Mouse (Mus musculus) spleen, adult 2 months (tissue): ENCODE results near the gene Zfp866. TPM values are rescaled to one million over a fixed set of nuclear protein-coding genes. Genes with fewer than 3 reads are reported as not detected.

Experiments
- DNase-seq, 2 experiments: peaks; one replicate each; pipeline versions ENCODE4 v3.0.0 to v3.0.0-alpha.2; 2012 to 2021; ENCODE audit warnings: low spot score in 2 of 2, low read depth in 1 of 2
- H3K27ac ChIP-seq: fragments of 200-500 bp; 2 replicates; pipeline ENCODE4 v1.5.1; 2012; ENCODE audit warnings: low read length, inconsistent platforms; ENCODE audit not compliant: insufficient read depth
- H3K27me3 ChIP-seq: fragments of 200-500 bp; 2 replicates; pipeline ENCODE4 v1.6.1; 2012; ENCODE audit warnings: mild to moderate bottlenecking, moderate library complexity, low read length, inconsistent platforms; ENCODE audit not compliant: control insufficient read depth, insufficient read depth
- H3K36me3 ChIP-seq: fragments of 200-500 bp; 2 replicates; pipeline ENCODE4 v1.6.1; 2012; ENCODE audit warnings: mild to moderate bottlenecking, low read length, inconsistent platforms; ENCODE audit not compliant: control insufficient read depth, insufficient read depth
- H3K4me1 ChIP-seq: fragments of 200-500 bp; 2 replicates; pipeline ENCODE4 v1.6.1; 2011; ENCODE audit warnings: inconsistent platforms; ENCODE audit not compliant: control insufficient read depth, insufficient read depth, insufficient read length
- H3K4me3 ChIP-seq: fragments of 200-500 bp; 2 replicates; pipeline ENCODE4 v1.5.1; 2011; ENCODE audit warnings: mild to moderate bottlenecking, inconsistent platforms; ENCODE audit not compliant: insufficient read depth, insufficient read length; ENCODE audit errors: extremely low read depth
- CTCF ChIP-seq: fragments of 200-500 bp; IDR thresholded peaks from 2 replicates; pipeline ENCODE4 v1.5.1; 2011; ENCODE audit warnings: mild to moderate bottlenecking, inconsistent platforms; ENCODE audit not compliant: insufficient read depth, insufficient read length, insufficient replicate concordance; ENCODE audit errors: extremely low read depth
- POLR2A ChIP-seq: fragments of 200-500 bp; IDR thresholded peaks from 2 replicates; pipeline ENCODE4 v1.6.1; 2011; ENCODE audit warnings: low read depth, low read length, inconsistent platforms
- WGBS: fragments of 180-500 bp; shearing (Covaris S2); methylation state at CpG from one replicate; pipeline ENCODE4 v1.1.7; 2018; 5-methylcytosine and 5-hydroxymethylcytosine counted together
- polyA plus RNA-seq: library from polyadenylated mRNA; depleted of rRNA; stranded (reverse); fragments of >200 nt; gene quantifications from 2 replicates; pipeline ENCODE4 v1.2.3, GENCODE M21; 2012

The Zfp866 gene
- polyA plus RNA-seq, 1 experiment = 9.0 TPM

DNA sequence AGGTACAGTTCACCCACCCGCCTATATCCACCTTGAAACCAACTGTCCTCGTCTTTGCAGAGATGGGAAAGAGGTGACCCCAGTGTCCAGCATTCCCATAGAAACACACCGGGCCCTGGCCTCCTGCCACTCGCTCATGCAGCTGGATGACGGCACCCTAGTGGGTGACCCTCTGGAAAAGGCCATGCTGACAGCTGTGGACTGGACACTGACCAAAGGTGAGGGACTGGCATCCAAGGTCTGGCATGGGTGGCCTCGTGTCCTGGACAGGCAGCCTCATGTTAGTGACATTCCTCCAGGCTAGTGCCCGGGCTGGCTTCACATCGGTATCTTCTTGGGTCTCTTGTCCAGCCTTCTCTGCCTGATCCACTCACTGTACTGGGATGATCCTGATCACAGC, 8.3 kb upstream of the Zfp866 start:
- Histone ChIP-seq H3K4me1 (no peaks in the 10 kb centered on the region), H3K27me3 (no peaks in the 10 kb centered on the region), H3K27ac (no peak overlapping the region), H3K36me3 (peaks cover 79% of the 10 kb centered on the region), H3K4me3 (no peak overlapping the region)
- TF ChIP-seq CTCF = no peak
- no peak for TF ChIP-seq POLR2A
- DNase-seq = no peak
- 93% methylated on average over 8 of the region's 8 CpGs for WGBS

DNA sequence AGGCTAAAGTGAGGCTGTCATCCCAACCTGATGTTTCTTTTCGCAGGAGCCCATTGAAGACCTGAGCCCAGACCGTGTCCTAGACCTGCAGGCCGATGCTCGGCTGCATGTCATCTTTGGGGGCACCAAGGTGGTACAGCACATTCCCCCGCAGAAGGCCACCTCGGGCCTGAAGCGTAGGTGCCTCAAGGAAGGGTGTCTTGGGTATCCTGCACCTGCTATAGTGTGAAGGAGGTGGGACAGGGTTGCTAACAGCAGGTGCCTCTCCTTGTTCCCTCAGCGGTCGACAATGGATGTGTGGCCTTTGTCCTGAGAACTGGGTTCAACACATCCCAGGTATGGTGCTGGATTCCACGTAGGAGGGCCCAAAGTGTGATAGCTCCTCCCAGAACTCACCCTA, 6.7 kb upstream of the Zfp866 start:
- no peak for DNase-seq
- Histone ChIP-seq H3K4me3 (no peak overlapping the region), H3K27me3 (no peaks in the 10 kb centered on the region), H3K27ac (no peak overlapping the region), H3K4me1 (peaks cover 3% of the 10 kb centered on the region; the same call in 1 of the 2 replicates), H3K36me3 (peaks cover 69% of the 10 kb centered on the region)
- TF ChIP-seq CTCF (no peak), POLR2A (no peak)
- WGBS = 96% methylated on average over 10 of the region's 10 CpGs

DNA sequence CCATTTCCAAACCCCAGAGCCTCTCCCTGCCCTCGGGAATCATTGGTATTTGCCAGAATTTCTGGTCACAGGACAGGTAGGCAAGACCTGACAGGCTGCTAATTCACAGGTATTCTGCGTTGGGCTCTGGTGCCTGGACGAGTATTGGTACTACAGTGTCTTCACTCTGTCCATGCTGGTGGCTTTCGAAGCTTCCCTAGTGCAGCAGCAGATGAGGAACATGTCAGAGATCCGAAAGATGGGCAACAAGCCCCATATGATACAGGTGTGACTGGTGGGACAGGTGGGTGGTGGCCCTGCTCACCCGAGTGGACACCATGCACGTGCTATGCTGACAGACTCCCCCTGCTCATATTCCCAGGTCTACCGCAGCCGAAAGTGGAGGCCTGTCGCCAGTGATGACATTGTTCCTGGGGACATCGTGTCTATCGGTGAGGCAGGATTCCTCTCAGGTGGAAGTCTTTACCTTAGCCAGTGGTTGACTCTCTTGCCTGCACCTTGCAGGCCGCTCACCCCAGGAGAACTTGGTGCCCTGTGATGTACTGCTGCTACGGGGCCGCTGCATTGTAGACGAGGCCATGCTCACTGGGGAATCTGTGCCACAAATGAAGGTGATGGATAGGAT, 5.9 kb upstream of the Zfp866 start:
- TF ChIP-seq POLR2A (no peak), CTCF (no peak)
- 95% methylated on average over 16 of the region's 16 CpGs for WGBS
- H3K4me1 ChIP-seq = peaks cover 4% of the 10 kb centered on the region; the same call in 1 of the 2 replicates
- DNase-seq = no peak
- H3K4me3 ChIP-seq = no peak overlapping the region
- peaks cover 62% of the 10 kb centered on the region for H3K36me3 ChIP-seq
- H3K27ac ChIP-seq = no peak overlapping the region
- H3K27me3 ChIP-seq = no peaks in the 10 kb centered on the region

DNA sequence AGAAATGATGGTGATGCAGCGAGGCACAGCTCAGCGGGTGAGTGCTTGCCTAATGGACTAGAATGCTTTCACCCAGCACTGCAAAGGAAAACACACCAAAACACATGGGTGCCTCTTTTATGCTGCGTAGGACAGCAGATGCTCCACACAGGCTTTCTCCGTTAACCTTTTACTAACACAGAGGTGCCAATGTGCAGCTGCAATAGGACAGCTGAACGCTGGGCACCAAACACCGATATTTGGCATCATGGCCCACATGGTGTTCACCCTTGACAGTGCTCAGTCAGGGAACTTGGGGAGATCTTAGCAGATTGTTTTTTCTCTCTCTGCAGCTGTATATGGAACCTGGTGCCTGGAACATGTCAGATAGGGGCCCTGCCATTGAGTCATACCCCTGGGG, 3.9 kb upstream of the Zfp866 start:
- peaks cover 46% of the 10 kb centered on the region for H3K36me3 ChIP-seq

DNA sequence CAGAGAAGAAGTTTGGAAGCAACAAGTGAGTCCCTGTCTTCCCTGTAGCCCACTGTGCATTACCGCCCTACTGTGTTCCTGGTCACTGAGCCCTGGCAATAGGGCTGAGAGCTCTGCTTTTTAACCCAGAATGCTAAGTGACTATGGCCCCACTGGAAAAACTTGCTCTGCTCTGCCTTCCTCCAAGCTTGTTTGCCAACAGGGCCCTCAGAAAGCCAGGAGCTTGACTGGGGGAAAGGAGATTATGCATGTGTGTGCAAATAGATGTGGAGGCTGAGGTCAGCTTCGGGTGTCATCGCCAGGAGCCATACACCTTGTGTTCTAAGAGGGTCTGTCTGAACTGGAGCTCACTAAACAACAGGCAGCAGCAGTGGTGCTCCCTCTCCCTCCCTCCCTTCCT, 3.1 kb upstream of the Zfp866 start:
- H3K4me3 ChIP-seq = no peak overlapping the region
- WGBS = 98% methylated on average over 3 of the region's 3 CpGs
- no peak for DNase-seq
- peaks cover 6% of the 10 kb centered on the region for H3K4me1 ChIP-seq
- H3K27me3 ChIP-seq = no peaks in the 10 kb centered on the region
- TF ChIP-seq CTCF (no peak), POLR2A (no peak)
- H3K36me3 ChIP-seq = peaks cover 38% of the 10 kb centered on the region
- no peak overlapping the region for H3K27ac ChIP-seq

More for the DNA sequence above, 3.9 kb upstream of the Zfp866 start:
- Histone ChIP-seq H3K4me3 (no peak overlapping the region), H3K4me1 (peaks cover 4% of the 10 kb centered on the region), H3K27me3 (no peaks in the 10 kb centered on the region), H3K27ac (no peak overlapping the region)
- DNase-seq = no peak
- 97% methylated on average over 6 of the region's 6 CpGs for WGBS
- no peak for TF ChIP-seq CTCF
- TF ChIP-seq POLR2A = no peak

DNA sequence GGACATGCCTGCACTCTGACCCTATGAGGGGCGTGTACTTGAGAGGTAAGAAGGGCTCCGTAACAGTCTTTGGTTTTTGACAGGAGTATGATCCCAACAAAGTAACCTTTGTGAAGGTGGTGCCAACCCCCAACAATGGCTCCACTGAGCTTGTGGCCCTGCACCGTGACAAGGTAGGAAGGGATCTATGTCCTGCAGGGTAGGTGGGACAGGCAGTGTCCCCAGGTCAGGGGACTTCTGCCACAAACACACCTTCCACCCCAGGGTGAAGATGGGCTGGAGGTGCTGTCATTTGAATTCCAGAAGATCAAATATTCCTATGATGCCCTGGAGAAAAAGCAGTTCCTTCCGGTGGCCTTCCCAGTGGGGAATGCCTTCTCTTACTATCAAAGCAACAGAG, 2.7 kb upstream of the Zfp866 start:
- peaks cover 6% of the 10 kb centered on the region for H3K4me1 ChIP-seq
- no peak overlapping the region for H3K27ac ChIP-seq
- H3K27me3 ChIP-seq = no peaks in the 10 kb centered on the region
- TF ChIP-seq POLR2A (no peak), CTCF (no peak)
- DNase-seq = no peak
- peaks cover 34% of the 10 kb centered on the region for H3K36me3 ChIP-seq
- no peak overlapping the region for H3K4me3 ChIP-seq
- 96% methylated on average over 4 of the region's 4 CpGs for WGBS

DNA sequence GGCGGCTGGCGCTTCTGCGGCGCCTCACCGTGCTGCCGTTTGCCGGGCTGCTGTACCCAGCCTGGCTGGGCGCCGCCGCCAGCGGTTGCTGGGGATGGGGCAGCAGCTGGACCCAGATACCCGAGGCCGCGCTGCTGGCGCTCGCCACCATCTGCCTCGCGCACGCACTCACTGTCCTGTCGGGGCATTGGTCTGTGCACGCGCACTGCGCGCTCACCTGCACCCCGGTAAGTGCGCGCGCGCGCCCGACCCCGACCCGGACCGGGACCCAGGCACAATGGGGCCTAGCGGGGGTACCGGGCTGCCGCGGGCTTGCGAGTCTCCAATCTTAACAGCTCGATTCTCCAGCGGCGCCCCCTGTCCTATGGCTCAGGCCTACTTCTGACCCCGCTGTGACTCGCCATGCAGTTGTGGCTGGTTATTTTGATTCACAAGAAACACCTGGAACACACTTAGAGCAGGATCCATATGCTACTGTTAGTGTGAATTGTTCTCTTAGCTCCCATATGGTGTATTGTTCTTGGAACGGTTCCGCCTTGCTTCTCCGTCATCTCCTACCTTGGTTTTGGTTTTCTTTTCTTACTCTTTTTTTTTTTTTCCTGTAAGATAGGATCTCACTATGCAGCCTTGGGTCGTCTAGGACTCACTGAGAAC, 564 bp upstream of the Zfp866 start:
- TF ChIP-seq POLR2A = no peak
- TF ChIP-seq CTCF = no peak
- Histone ChIP-seq H3K27ac (peak overlapping the region; percentile 58), H3K27me3 (no peaks in the 10 kb centered on the region), H3K4me1 (peaks cover 6% of the 10 kb centered on the region), H3K36me3 (peaks cover 13% of the 10 kb centered on the region), H3K4me3 (peak overlapping the region; percentile 91)
- peak in 1 of 2 experiments; percentile 27 for DNase-seq
- WGBS = under 1% methylated on average over 43 of the region's 48 CpGs
